Mouse (Mus musculus) C2C12 (cell line): ENCODE measurements around the gene Col27a1. TPM values are rescaled to one million over a fixed set of nuclear protein-coding genes. Genes with fewer than 3 reads are reported as not detected.

ENCODE experiments used
- H3K27me3 ChIP-seq: one replicate; pipeline ENCODE4 v1.6.1; 2011; ENCODE audit not compliant: control insufficient read depth, insufficient read depth, insufficient read length
- H3K36me3 ChIP-seq: one replicate; pipeline ENCODE4 v1.6.1; 2011; ENCODE audit not compliant: control insufficient read depth, insufficient read depth
- H3K4me3 ChIP-seq: one replicate; pipeline ENCODE4 v1.5.1; 2011; ENCODE audit warnings: mild to moderate bottlenecking, control low read depth; ENCODE audit not compliant: poor library complexity, insufficient read depth, severe bottlenecking
- H3K79me2 ChIP-seq: one replicate; pipeline ENCODE4 v1.6.1; 2011; ENCODE audit not compliant: control insufficient read depth, insufficient read depth
- H3K79me3 ChIP-seq: one replicate; pipeline ENCODE4 v1.6.1; 2011; ENCODE audit warnings: low read depth, control low read depth
- H3ac ChIP-seq: one replicate; pipeline ENCODE3; 2011; ENCODE audit warnings: low read depth; ENCODE audit not compliant: control insufficient read depth, insufficient read length
- CEBPB ChIP-seq: IDR thresholded peaks from one replicate; pipeline ENCODE4 v1.6.1; 2011; ENCODE audit warnings: low read depth, mild to moderate bottlenecking, control low read depth, moderate library complexity
- CTCF ChIP-seq: IDR thresholded peaks from one replicate; pipeline ENCODE4 v1.5.1; 2011; ENCODE audit not compliant: control insufficient read depth, insufficient read depth, insufficient read length
- FOSL1 ChIP-seq: IDR thresholded peaks from one replicate; pipeline ENCODE4 v1.8.0; 2011; ENCODE audit warnings: mild to moderate bottlenecking, low read length; ENCODE audit not compliant: poor library complexity, insufficient read depth, severe bottlenecking
- MAX ChIP-seq: IDR thresholded peaks from one replicate; pipeline ENCODE4 v1.6.1; 2011; ENCODE audit warnings: mild to moderate bottlenecking, control low read depth
- MYOD1 ChIP-seq: IDR thresholded peaks from one replicate; pipeline ENCODE4 v1.6.1; 2011; ENCODE audit warnings: low read depth; ENCODE audit not compliant: control insufficient read depth, insufficient read length
- MYOG ChIP-seq: IDR thresholded peaks from one replicate; pipeline ENCODE4 v1.6.1; 2011; ENCODE audit not compliant: control insufficient read depth, insufficient read length; ENCODE audit errors: extremely low read depth
- USF1 ChIP-seq: IDR thresholded peaks from one replicate; pipeline ENCODE4 v1.6.1; 2011; ENCODE audit warnings: low read depth, mild to moderate bottlenecking, control low read depth, moderate library complexity
- polyA plus RNA-seq: library from polyadenylated mRNA; unstranded; fragments of >200 nt; fragmentation: generic; extraction: Trizol; gene quantifications from one replicate; pipeline ENCODE4 v1.2.1, GENCODE M21; 2012; ENCODE audit warnings: missing spikeins

Col27a1 gene
- polyA plus RNA-seq, 1 experiment: 0.08 TPM

GRCm38 (mm10) chr4:63181556-63181955, 32.2 kb upstream of the Col27a1 start:
- Histone ChIP-seq H3K27me3 (peaks cover 13% of the 10 kb centered on the region), H3ac (no peak overlapping the region), H3K4me3 (no peak overlapping the region), H3K36me3 (no peaks in the 10 kb centered on the region), H3K79me3 (no peaks in the 10 kb centered on the region), H3K79me2 (no peaks in the 10 kb centered on the region)
- no peak for TF ChIP-seq USF1
- no peak for TF ChIP-seq FOSL1
- TF ChIP-seq MYOD1: no peak
- TF ChIP-seq MAX: no peak
- TF ChIP-seq CEBPB: no peak
- no peak for TF ChIP-seq MYOG

GRCm38 (mm10) chr4:63186281-63186870, 27.4 kb upstream of the Col27a1 start:
- H3K4me3 ChIP-seq: no peak overlapping the region
- H3K79me3 ChIP-seq: no peaks in the 10 kb centered on the region
- no peak overlapping the region for H3ac ChIP-seq
- peaks cover 32% of the 10 kb centered on the region for H3K27me3 ChIP-seq
- no peaks in the 10 kb centered on the region for H3K79me2 ChIP-seq
- TF ChIP-seq CTCF (no peak), CEBPB (no peak), FOSL1 (no peak), MAX (no peak), MYOD1 (no peak), USF1 (no peak), MYOG (no peak)
- H3K36me3 ChIP-seq: no peaks in the 10 kb centered on the region

GRCm38 (mm10) chr4:63191641-63192040, 22.2 kb upstream of the Col27a1 start:
- H3K36me3 ChIP-seq: no peaks in the 10 kb centered on the region
- TF ChIP-seq MYOD1: no peak
- TF ChIP-seq MAX: no peak
- TF ChIP-seq USF1: no peak
- no peak for TF ChIP-seq FOSL1
- TF ChIP-seq CEBPB: no peak
- no peak for TF ChIP-seq MYOG
- no peak for TF ChIP-seq CTCF
- no peak overlapping the region for H3K4me3 ChIP-seq
- no peaks in the 10 kb centered on the region for H3K79me2 ChIP-seq
- H3K27me3 ChIP-seq: peaks cover 21% of the 10 kb centered on the region
- H3ac ChIP-seq: no peak overlapping the region
- no peaks in the 10 kb centered on the region for H3K79me3 ChIP-seq

- H3K79me2 ChIP-seq: no peaks in the 10 kb centered on the region
- no peak overlapping the region for H3ac ChIP-seq
- no peaks in the 10 kb centered on the region for H3K36me3 ChIP-seq
- no peak overlapping the region for H3K4me3 ChIP-seq
- peaks cover 11% of the 10 kb centered on the region for H3K27me3 ChIP-seq
- H3K79me3 ChIP-seq: no peaks in the 10 kb centered on the region
- TF ChIP-seq MAX: no peak
- TF ChIP-seq CEBPB: no peak
- TF ChIP-seq MYOG: no peak
Measured at GRCm38 (mm10) chr4:63194366-63194765, 19.4 kb upstream of the Col27a1 start.

- Histone ChIP-seq H3K79me3 (no peaks in the 10 kb centered on the region), H3K27me3 (no peaks in the 10 kb centered on the region), H3K79me2 (no peaks in the 10 kb centered on the region), H3ac (no peak overlapping the region), H3K36me3 (no peaks in the 10 kb centered on the region), H3K4me3 (no peak overlapping the region)
- no peak for TF ChIP-seq MYOD1
- TF ChIP-seq CTCF: no peak
- no peak for TF ChIP-seq FOSL1
- TF ChIP-seq MYOG: no peak
- no peak for TF ChIP-seq MAX
- no peak for TF ChIP-seq USF1
- TF ChIP-seq CEBPB: no peak
Measured at GRCm38 (mm10) chr4:63199366-63199765, 14.4 kb upstream of the Col27a1 start.

GRCm38 (mm10) chr4:63203874-63204273, 9.9 kb upstream of the Col27a1 start:
- Histone ChIP-seq H3K79me2 (no peaks in the 10 kb centered on the region), H3K27me3 (peaks cover 9% of the 10 kb centered on the region), H3ac (no peak overlapping the region), H3K36me3 (no peaks in the 10 kb centered on the region), H3K4me3 (no peak overlapping the region), H3K79me3 (no peaks in the 10 kb centered on the region)
- TF ChIP-seq FOSL1: no peak
- no peak for TF ChIP-seq CTCF
- no peak for TF ChIP-seq MYOD1
- no peak for TF ChIP-seq CEBPB
- no peak for TF ChIP-seq USF1
- TF ChIP-seq MAX: no peak
- no peak for TF ChIP-seq MYOG
